Mouse (Mus musculus): ENCODE data around the gene Them5. TPM values are rescaled to one million over a fixed set of nuclear protein-coding genes. Genes with fewer than 3 reads are reported as not detected.

The Them5 gene
- polyA plus RNA-seq (2021) = 0.06 TPM

DNA sequence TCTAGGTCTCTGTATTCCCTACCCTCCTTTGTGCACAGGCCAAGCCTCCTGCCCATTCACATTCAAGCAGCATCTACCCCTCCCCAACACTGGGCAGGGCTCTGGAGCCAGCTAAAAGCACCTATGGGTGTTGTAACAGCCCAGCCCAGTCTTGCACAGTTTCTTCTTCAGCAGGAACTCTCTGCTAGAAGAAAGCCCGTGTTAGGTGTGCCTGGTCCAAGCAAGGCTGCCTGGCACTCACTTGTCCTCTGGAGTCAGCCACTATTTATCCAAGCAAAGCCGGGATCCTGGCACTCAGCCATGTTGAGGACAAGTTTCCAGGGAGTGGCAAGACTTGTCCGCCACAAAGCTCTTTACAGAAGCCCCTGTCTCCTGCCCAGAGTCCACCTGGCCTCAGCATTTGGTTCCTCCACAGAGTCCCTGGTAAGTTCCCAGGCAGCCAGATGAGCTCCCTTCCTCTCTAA lies at the start of gene Them5:
Gene Them5, plus strand, starts transcription at position 141 of the 464 bp plus-strand sequence.
- ChIA-PET POLR2A (no interaction called here), CTCF (interaction anchor here (1.0 to 1.2 kb wide), 2 partner anchors 8 to 14 kb away, joined by 3 to 4 read pairs; no protein-coding TSS in a partner anchor)
- peak; percentile 10 for DNase-seq (ENCODE audit: low read depth, low spot score)
- no peak for TF ChIP-seq CTCF (IDR thresholded peaks at IDR 0.05)
- no peak for ATAC-seq
- peaks cover 33% of the 10 kb centered on the region for H3K27me3 ChIP-seq
- in situ Hi-C loops (cut with MboI; ENCODE audit: low pct_unique_long_range_greater_than_20kb) = no loop called here

DNA sequence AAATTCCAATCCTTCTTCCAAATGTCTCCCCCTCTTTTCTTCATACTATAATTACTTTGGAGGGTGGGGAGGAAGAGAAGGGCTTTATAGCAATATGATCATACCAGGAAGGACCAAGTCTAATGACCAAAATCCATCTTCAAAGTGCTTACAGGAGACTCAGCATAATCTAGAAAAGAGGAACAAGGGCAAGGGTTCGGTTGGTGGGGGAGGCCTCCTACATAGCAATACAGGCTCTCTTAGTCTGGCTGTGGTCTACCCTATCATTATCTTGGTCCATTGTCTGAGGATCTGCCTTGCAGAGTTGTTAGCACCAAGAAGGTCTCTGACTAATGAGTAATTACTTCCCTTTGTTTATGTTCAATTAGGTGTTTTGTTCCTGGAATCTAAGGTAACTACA lies 36.4 kb upstream of the Them5 start:
- ATAC-seq = no peak
- H3K27me3 ChIP-seq = peaks cover 46% of the 10 kb centered on the region
- DNase-seq (ENCODE audit: low read depth, low spot score) = no peak
- TF ChIP-seq CTCF (IDR thresholded peaks at IDR 0.05) = no peak
- in situ Hi-C loops (cut with MboI; ENCODE audit: low pct_unique_long_range_greater_than_20kb) = no loop called here
- CTCF ChIA-PET = interaction anchor here (1.2 kb wide), 1 partner anchor 25 kb away, joined by 3 read pairs; no protein-coding TSS in a partner anchor
- POLR2A ChIA-PET = no interaction called here

DNA sequence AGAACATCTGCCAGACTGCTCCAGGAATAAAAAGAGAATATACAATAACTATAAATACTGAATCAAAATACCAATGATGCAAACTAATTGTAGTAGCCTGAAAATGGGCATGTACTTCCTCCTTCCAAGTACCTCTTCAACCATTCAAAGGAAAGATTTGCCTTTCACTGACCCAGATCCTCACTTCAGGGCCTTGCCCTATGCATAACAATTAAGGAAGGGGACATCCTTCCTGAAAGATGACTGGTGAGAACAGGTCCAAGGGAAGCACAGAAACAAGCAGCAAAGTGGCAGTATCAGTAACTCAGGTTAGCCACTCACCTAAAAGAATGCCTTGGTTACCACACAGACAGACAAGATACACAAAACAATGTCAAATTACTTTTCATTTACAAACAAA lies 34.9 kb upstream of the Them5 start:
- ChIA-PET CTCF (no interaction called here), POLR2A (no interaction called here)
- no peak for DNase-seq (ENCODE audit: low read depth, low spot score)
- no peak for TF ChIP-seq CTCF (IDR thresholded peaks at IDR 0.05)
- peaks cover 33% of the 10 kb centered on the region for H3K27me3 ChIP-seq
- in situ Hi-C loops (cut with MboI; ENCODE audit: low pct_unique_long_range_greater_than_20kb) = no loop called here
- ATAC-seq = no peak

DNA sequence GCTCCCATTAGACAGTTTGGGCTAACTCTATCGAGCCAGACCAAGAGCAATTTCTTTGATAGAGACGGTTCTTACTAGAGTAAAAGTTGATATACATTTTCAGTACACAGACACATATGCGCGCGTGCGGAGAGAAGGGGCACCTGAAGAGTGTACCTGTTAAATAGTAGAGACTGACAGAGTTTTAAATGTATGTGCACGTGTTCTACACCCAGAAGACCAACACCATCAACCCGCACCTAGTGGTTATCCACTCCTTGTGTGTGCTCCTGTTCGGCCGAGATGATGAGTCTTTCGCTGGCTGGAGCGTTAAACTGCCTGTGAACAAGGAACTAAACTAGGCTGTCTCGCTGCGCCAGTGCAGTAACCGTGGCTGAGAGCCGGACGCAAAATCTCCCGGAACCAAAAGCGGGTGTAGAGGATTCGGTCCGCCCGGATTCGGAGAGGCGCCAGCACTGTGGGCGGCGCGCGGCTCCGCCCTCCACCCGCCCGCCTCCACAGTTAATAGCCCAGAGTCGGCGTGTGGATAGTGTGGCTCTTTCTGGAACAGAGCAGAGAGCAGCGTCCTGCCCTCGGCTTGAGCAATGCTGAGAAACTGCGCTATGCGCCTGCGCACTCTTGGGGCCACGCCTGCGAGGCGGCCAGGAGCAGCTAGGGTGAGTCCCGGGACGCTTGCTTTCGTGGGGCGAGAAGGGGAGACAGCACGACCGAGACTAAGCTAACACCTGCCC lies 32.1 kb upstream of the Them5 start, which contains the start of gene Them4:
Gene Them4, plus strand, starts transcription at position 457 of the 731 bp plus-strand sequence.
- in situ Hi-C loops (cut with MboI; ENCODE audit: low pct_unique_long_range_greater_than_20kb) = no loop called here
- CTCF ChIA-PET = interaction anchor here (1.7 kb wide), 1 partner anchor 17 kb away, joined by 5 read pairs; no protein-coding TSS in a partner anchor
- TF ChIP-seq CTCF (IDR thresholded peaks at IDR 0.05) = no peak
- H3K27me3 ChIP-seq = peaks cover 29% of the 10 kb centered on the region
- POLR2A ChIA-PET = interaction anchor here (1.3 to 2.1 kb wide), 2 partner anchors 10 to 25 kb away, joined by 3 to 5 read pairs; no protein-coding TSS in a partner anchor
- DNase-seq (ENCODE audit: low read depth, low spot score) = peak; percentile 95
- ATAC-seq = peak; percentile 100

DNA sequence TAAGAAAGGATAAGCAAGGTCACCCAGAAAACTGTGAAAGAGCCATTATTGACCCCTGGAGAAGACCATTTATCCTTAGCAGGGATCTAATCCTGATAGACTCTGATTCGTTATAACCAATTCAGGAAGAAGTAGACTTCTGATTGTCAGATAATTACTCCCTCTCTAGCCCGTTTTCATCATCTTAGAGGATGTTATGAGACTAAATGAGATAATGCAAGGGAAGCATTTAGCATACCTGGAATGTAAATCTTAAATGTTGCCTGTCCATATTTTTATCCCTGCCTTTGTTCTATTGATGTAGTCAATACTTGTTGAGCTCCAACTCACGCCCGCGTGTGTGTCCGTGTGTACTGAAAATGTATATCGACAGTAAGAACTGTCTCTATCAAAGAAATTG lies 31.4 kb upstream of the Them5 start:
- POLR2A ChIA-PET = interaction anchor here (1.3 to 2.1 kb wide), 2 partner anchors 9 to 24 kb away, joined by 3 to 5 read pairs; no protein-coding TSS in a partner anchor
- ATAC-seq (no peak), DNase-seq (ENCODE audit: low read depth, low spot score) (no peak)
- in situ Hi-C loops (cut with MboI; ENCODE audit: low pct_unique_long_range_greater_than_20kb) = no loop called here
- peaks cover 24% of the 10 kb centered on the region for H3K27me3 ChIP-seq
- no peak for TF ChIP-seq CTCF (IDR thresholded peaks at IDR 0.05)
- CTCF ChIA-PET = interaction anchor here (0.9 to 1.7 kb wide), 3 partner anchors 16 to 56 kb away, joined by 3 to 5 read pairs (median 3); no protein-coding TSS in a partner anchor

DNA sequence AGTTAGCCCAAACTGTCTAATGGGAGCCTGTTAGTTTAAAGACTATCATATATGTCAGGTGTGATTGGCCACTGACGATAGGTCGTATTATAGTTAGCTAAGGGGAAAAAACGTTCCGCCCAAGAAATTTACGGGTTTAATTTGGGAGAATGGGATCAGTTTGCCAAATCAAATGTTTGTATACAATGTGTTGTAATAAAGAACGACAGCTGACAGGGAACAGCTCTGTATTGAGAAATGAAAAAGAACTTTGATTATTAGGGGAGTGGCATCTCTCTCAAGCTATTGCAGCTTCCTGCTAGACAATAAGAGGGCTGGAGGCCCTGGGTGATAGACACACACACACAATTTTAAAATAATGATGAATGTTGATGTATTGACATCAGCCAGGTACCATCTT lies 31.0 kb upstream of the Them5 start:
- CTCF ChIA-PET = interaction anchor here (0.9 to 1.7 kb wide), 3 partner anchors 16 to 56 kb away, joined by 3 to 5 read pairs (median 3); no protein-coding TSS in a partner anchor
- ATAC-seq = no peak

DNA sequence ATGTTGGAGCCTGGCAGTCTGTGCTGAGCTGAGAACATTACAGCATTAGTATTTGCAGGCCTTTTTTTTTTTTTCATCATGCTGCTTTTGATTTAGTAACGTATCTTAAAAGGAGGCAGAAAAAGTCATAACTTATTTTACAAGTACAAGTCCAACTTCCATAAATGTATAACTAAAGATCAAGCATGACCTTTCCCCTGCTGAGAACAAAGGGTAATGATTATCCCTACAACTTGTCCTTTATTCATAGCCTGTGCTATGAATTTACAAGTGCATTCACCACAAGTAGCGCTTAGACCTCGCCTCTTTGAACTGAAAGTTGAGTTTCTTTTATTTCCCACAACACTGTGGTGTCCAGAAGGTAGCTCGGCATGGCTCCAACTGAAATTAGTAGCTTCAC lies 30.5 kb upstream of the Them5 start:
- POLR2A ChIA-PET = interaction anchor here (2.1 kb wide), 1 partner anchor 9 kb away, joined by 5 read pairs; no protein-coding TSS in a partner anchor
- ATAC-seq = no peak

More for the DNA sequence above, 31.0 kb upstream of the Them5 start:
- no peak for TF ChIP-seq CTCF (IDR thresholded peaks at IDR 0.05)
- DNase-seq (ENCODE audit: low read depth, low spot score) = no peak
- POLR2A ChIA-PET = interaction anchor here (1.3 to 2.1 kb wide), 2 partner anchors 9 to 23 kb away, joined by 3 to 5 read pairs; no protein-coding TSS in a partner anchor
- peaks cover 22% of the 10 kb centered on the region for H3K27me3 ChIP-seq
- in situ Hi-C loops (cut with MboI; ENCODE audit: low pct_unique_long_range_greater_than_20kb) = no loop called here

DNA sequence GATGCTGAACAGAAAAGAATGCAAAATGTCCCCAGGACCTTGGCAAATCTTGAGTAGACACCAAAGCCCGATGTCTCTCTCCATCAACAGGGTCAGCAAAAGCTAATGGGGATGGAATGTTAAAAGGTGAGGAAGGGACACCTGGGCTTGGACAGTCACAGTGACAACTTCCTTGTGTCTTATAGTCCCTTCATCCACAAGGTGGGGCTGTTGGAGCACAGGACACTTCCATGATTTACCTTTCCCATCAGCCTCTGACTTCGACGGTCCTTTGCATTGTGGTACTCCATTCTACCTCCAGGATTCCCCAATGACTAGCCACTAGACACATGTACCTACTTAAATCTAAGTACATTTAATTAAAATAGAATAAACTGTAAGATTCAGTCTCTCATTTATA lies 13.2 kb upstream of the Them5 start:
- peak; percentile 64 for TF ChIP-seq CTCF (IDR thresholded peaks at IDR 0.05)
- DNase-seq (ENCODE audit: low read depth, low spot score) (no peak), ATAC-seq (peak; percentile 35)
- ChIA-PET POLR2A (interaction anchor here (0.9 kb wide), 1 partner anchor 10 kb away, joined by 3 read pairs; no protein-coding TSS in a partner anchor), CTCF (interaction anchor here (1.1 to 1.8 kb wide), 4 partner anchors 8 to 38 kb away, joined by 3 to 4 read pairs (median 4); no protein-coding TSS in a partner anchor)
- in situ Hi-C loops (cut with MboI; ENCODE audit: low pct_unique_long_range_greater_than_20kb) = no loop called here
- H3K27me3 ChIP-seq = no peaks in the 10 kb centered on the region

More for the DNA sequence above, 30.5 kb upstream of the Them5 start:
- CTCF ChIA-PET = interaction anchor here (0.9 to 1.7 kb wide), 4 partner anchors 15 to 55 kb away, joined by 3 to 5 read pairs (median 4); no protein-coding TSS in a partner anchor
- in situ Hi-C loops (cut with MboI; ENCODE audit: low pct_unique_long_range_greater_than_20kb) = no loop called here
- no peak for DNase-seq (ENCODE audit: low read depth, low spot score)
- peaks cover 22% of the 10 kb centered on the region for H3K27me3 ChIP-seq
- TF ChIP-seq CTCF (IDR thresholded peaks at IDR 0.05) = no peak

DNA sequence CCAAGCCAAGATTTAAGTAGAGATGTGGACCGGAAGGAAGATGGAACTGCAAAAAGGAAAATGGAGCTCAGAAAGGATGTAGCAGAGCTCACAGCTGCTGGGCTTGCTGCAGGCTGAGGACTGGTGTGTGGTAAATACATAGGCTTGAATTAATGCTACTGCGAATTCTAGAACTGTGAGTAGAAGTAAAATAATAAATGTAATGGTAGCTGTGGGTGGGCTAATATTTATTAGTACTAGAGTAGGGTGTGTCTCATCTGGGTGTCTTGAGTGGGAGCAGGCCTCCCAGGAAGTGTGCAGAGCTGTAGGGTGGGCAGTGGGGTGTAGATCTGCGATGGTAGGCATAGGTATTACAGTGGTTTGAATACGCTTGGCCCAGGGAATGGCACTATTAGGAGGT lies 7.5 kb upstream of the Them5 start:
- ATAC-seq (no peak), DNase-seq (ENCODE audit: low read depth, low spot score) (no peak)
- H3K27me3 ChIP-seq = peaks cover 8% of the 10 kb centered on the region
- in situ Hi-C loops (cut with MboI; ENCODE audit: low pct_unique_long_range_greater_than_20kb) = no loop called here
- CTCF ChIA-PET = interaction anchor here (0.8 to 1.6 kb wide), 6 partner anchors 12 to 26 kb away, joined by 3 to 6 read pairs (median 4); no protein-coding TSS in a partner anchor
- POLR2A ChIA-PET = interaction anchor here (0.8 kb wide), 1 partner anchor 24 kb away, joined by 3 read pairs; the partner anchor contains the start of gene Them4
- no peak for TF ChIP-seq CTCF (IDR thresholded peaks at IDR 0.05)

DNA sequence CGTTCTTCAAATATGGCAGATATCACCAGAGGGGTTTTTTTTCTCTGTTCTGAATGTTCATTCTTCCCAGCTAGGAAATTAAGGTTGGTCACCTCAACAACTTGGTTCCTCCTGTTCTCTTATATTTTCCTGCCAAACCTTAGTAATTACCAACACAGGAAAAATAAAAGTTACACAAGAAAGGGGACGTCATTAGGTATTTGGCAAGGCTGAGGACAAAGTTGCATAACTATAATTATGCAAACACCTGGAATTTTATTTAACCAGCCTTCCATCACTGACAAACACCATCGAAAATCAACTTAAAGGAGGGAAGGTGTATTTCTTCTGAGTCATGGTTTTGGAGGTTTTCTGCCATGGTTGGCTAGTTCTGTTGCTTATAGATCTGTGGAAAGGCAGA lies 3.4 kb upstream of the Them5 start:
- ChIA-PET CTCF (interaction anchor here (1.6 to 1.8 kb wide), 2 partner anchors 19 to 28 kb away, joined by 4 to 5 read pairs; no protein-coding TSS in a partner anchor), POLR2A (interaction anchor here (1.1 kb wide), 1 partner anchor 10 kb away, joined by 3 read pairs; no protein-coding TSS in a partner anchor)
- ATAC-seq (no peak), DNase-seq (ENCODE audit: low read depth, low spot score) (no peak)
- in situ Hi-C loops (cut with MboI; ENCODE audit: low pct_unique_long_range_greater_than_20kb) = no loop called here
- peaks cover 15% of the 10 kb centered on the region for H3K27me3 ChIP-seq
- no peak for TF ChIP-seq CTCF (IDR thresholded peaks at IDR 0.05)
